Mouse (Mus musculus) frontal cortex, postnatal 10 days (tissue): Measurements from ENCODE around the gene Fut11.

Experiments
- DNase-seq, 2 experiments: peaks; one replicate each; pipeline ENCODE4 v3.0.0; 2022; ENCODE audit warnings: low spot score in 2 of 2, mixed read lengths in 1 of 2

Gene Fut11

DNA sequence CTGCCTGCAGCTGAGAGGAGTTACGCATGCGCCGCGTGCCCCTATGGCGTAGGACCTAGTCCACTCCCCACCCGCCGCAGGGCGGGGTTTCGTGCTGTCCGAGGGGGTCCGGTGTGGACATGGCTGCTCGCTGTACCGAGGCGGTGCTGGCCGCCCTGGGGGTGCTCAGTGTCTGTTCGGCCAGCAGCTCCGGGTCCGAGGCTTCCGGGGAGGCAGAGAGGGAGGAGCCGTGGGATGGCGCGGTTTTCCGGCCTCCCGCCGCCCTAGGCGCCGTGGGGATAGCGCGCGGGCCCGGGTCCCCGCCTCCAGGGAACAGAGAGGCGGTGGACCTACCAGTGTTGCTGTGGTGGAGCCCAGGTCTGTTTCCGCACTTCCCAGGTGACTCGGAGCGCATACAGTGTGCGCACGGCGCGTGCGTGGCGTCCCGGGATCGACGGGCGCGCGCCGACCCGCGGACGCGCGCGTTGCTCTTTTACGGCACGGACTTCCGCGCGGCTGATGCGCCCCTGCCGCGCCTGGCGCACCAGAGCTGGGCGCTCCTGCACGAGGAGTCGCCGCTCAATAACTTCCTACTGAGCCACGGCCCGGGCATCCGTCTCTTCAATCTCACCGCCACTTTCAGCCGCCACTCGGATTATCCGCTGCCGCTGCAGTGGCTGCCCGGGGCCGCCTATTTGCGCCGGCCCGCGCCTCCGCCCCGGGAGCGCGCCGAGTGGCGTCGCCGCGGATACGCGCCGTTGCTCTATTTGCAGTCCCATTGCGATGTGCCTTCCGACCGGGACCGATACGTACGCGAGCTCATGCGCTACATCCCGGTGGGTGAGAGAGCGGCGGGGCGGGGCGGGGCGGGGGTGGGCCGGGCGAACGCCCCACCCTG, at the start of gene Fut11:
TSS of gene Fut11 (plus strand) at position 85 of the 877 bp plus-strand sequence.
- peak; percentile 80 to 85 for DNase-seq

DNA sequence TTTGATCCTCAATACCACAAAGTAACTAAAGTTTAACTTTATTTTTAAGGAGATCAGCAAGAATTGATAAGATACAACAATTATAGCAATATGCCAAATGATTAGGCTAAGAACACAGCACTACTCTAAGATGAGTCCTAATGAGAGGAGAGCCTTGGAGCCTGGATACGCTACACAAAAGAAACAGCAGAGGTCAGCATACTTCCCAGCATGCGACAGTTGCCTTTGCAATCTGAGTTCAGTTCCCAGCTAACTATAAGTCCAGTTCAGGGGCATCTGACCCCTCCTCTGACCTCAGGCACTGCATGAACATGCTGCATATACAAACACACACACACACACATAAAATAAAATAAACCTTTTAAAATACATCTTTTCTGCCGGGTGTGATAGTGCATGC, 49.2 kb upstream of the Fut11 start:
- DNase-seq: no peak

DNA sequence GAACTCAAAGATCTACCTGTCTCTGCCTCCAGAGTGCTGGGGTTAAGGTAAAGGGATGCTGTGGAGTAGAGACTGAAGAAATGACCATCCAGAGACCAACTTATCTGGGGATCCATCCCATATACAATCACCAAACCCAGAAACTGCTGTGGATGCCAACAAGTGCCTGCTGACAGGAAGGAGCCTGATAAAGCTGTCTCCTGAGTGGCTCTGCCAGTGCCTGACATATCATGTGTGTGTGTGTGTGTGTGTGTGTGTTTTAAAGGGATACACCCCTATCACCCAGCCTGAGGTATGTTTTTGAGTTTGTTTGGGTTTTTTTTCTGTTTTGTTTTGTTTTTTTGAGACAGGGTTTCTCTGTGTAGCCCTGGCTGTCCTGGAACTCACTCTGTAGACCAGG, 48.4 kb upstream of the Fut11 start:
- no peak for DNase-seq

DNA sequence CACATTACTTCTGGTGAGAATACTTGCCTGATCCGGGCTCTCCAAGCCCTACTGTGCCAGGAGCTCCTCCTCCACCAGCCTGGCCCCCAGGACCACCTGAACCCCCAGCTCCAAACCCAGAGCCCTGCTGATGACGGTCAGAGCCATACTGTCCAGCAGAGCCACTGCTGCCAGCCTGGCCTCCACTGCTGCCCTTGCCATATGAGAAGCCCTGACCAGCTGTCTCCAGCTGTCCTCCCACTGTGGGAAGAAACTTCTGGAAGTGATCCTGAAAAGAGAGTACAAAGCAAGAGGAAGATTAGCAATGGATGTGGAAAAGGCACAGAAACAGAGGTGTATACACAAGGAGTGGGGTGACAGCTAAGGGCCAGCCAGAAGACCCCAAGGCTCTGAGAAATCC, 43.8 kb upstream of the Fut11 start:
- DNase-seq: no peak

DNA sequence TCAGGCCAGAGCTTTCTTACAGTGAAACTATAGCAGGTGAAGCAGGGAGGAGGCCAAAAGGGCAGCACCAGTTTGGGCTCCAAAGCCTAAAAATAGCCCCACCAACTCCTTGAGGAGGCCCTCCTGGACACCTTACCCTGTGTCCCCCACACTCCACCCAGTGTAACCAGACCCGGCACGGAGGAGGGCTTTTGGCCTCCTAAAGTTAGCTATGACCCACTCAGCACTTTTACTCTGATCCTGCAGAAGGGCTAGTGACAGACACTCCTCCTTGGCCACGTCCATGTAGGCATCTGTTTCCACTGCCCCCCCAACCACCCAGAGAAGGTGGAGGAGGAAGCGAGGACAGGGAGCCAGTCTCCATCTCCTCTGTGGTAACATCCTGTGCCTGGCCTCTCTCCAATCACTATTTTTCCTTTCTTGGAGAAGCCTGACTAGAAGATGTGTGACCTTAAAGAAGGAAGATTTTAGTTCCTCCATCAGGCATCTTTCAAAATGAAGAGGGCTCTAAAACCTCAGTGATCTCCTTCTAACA, 43.0 kb upstream of the Fut11 start:
- no peak for DNase-seq

DNA sequence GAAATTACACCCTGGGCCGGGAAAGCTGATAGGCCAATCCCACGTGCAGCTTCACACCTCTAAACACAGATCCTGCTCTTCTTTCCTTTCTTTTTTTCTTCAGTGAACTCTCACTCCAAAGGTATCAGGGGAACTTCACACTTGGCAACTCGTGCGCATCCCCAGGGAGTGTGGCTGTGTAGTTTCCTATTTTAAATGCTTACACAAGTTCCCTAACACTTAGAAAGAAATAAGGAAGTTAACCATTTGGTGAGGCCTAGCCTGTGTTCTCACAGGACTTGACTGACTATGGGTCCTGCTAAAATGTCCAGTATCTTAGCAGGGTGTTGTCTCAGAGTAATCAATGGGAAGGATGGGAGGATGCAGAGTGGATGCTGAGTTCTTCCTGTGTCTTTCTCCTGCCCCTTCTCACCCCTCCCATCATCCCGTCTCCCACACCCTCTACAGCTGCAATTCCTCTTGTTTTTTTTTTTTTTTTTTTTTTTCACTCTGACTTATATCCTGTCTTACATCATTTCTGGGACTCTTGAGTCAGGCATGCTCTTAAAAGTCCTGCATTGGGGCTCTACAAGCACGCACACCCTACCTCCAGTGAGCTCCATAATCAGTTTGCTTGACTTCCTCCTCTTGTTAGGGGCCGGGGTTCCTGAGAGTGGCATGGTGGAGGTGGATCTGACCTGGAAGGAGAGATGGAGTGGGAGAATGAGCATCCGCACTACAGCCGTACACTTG, 39.9 kb upstream of the Fut11 start:
- no peak for DNase-seq

DNA sequence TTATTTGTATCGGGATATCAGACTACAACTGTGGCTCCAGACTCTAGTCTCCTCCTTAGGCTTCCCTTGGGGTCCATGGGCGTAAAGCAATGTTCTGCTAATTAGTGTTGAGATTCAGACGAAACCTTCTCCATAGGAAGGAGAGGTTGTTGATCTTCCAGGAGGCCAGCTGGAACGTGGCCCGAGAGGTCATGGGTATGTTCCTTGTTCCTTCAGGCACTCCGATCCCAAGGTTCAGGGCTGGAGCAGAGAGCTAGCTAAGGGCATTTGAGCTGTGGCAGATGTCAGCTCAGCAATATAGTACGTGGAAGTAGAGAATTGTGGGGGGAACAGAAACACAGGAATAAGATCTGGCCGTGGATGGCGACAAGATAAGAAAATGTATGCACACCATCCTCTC, 39.0 kb upstream of the Fut11 start:
- no peak for DNase-seq

DNA sequence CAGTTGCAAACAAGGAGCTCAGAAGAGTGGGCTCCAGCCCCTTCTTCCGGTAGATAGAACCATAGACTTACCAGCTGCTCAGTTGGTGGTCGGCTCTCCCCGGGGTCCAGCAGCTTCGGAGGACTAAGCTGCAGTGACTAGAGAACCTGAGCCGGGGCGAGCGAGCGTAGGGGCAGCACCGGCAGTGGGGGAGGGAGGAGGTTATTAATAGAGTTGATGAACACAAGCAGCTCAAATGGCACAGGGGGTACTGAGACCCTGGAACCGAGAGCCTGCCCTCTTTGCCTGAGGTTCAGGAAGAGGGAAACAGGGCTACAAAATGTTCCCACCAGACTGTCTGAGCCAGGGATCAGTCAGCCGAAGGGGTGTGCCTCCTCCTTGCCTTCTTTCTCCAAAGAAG, 38.4 kb upstream of the Fut11 start, which contains the start of gene Myoz1:
TSS of gene Myoz1 (minus strand) at position 180 of the 400 bp plus-strand sequence.
- no peak for DNase-seq

DNA sequence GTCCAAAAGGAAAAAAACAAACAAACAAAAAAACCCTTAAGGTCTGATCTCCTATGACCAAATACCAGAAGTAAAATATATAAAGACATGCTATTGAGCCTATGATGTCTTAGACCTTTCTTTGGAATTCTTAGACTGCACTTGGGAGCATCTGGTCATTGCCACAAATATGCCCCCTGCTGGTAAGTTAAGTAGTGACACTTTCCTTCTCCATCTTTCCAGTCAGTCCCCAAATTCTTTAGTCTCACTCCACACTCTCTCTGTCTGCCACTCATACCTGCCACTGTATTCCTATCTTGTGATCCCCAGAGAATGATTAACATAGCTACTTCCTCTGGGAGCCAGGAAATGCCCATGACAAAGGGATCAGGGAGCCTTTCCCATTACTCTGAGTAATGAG, 36.4 kb upstream of the Fut11 start:
- DNase-seq: no peak

DNA sequence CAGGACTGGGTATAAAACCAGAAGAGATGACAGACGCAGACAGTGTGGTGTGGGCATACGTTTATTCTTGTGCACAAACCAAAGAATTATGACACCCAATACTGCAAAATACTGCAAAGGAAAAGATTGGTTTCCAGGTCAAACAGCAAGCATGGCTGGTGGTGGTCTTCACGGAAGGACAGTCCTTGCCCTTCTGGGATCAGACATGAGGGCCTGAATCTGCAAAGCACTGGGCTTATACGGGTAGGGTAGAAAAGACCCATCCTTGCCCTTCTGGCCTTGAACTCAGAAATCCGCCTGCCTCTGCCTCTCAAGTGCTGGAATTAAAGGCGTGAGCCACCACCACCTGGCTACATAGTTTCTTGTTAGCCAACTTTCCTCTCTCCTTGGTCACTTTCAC, 35.9 kb upstream of the Fut11 start:
- no peak for DNase-seq

DNA sequence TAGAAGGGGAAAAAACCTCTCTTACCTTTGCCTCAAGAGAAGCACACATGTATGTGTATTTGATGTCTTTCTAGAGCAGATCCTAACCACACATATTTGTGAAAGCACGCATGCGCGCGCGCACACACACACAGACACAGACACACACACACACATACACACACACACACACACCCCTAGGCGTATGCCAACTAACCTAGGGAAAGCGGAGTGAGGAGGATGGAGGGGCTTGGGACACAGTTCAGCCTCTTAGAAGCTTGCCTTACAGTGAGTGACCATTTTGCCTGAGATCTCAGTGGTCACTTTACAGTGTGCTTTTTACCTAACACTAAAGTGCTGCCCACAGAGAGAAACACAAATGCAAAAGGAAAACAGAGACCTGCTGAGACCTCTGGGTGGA, 35.1 kb upstream of the Fut11 start:
- no peak for DNase-seq

DNA sequence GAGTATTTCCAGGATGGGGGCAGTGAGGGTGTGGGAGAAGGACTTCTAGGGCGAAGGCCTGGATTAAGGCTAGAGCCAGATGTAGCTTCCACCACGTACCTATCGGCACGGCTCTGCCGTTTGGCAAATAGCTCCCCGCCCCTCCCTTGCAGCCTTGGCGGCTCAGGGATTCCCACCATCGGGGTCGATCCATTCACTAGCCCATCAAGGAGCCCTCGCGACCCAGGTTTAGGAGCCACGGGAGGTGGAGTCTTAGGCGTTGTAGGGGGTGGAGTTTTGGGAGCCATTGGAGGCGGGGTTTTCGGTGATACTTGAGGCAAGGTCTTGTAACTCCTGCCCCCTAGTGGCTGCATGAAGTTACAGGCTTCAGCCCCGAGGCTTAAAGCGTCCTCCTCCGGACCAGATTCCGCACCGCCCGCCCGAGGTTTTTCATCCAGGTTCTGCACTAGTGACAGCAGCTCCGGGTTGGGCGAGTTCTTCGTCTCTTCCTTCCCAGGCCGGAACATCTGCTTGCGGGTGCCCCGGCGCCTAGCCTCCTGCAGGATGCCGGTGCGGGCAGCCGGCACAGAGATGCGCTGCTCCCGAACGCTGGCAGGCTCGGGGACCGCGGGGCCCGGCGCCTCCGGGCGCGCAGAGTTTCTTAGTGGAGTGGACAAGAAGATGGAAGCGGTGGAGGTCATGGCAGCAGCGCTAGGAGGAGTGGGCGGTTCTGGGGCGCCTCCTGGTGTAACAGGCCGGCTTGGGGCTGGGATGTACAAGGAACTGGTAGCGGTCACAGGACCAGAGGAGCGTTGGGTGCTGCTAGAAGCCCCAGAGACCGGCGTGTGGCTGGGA, 33.7 kb upstream of the Fut11 start:
- DNase-seq: peak; percentile 90 to 91

DNA sequence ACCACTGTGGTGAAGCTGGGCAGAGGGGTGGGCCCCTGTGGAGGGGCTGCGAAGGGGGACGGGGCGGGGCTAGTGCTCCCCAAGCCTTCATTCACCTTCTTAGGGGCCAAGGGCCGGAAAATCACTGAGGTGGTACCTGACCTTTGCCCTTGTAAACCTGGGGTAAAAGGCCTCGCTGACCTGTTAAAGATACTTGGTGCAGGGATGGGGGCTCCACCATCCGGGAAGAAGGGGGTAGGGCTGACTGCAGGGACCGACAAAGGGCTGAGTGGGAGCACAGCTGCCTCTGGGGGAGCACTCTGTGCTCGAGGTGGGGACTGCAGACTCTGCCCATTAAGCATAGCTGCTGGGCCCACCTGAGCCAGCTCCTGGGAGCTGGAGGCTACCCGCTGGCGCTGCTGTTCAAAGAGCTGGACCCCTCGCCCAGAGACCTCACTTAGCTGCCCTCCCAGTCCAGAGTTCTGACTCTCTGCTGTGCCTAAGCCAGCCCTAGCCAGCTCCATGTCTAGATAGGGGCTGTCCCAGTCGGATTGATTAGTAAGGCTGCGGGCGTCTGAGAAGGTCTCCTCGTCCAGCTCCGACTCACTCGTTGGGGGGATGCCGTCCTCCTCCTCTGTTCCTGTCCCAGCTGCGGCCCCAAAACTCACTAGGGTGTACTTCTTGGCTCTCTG, 33.0 kb upstream of the Fut11 start:
- DNase-seq: no peak

DNA sequence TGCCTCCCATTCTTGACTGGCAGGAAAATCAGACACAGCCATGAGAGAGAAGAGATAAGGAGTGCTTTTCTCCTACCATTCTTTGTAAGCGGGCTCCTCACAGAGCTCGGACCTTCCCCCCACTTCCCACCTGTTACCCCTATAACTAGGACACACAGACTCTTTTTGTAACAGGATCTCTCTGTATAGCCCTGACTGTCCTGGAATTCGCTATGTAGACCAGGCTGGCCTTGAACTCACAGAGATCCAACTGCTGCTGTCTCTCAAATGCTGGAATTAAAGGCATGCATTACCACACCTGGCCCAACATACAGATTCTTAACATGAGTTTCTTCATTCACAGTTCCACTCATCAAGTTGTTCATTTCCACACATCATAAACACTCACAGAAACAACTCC, 32.0 kb upstream of the Fut11 start:
- DNase-seq: no peak

DNA sequence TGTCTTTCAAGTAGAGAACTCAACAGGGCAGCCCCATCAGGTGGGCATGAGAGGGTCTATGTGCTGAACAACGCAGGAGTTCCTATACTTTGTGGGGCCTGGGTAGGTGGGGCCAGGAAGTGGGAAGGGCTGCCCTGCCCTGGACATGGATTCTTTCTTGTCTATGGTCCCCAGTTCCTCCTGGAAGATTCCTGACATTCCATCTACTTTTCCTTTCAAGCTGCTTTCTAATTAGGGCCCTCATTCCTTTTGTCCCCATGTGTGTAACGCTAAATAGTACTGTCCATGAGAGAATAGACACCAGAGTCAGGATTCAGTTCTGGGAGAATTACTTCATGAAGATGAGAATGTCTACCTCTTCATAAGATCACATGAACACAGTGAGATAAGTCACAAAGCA, 31.2 kb upstream of the Fut11 start:
- no peak for DNase-seq

DNA sequence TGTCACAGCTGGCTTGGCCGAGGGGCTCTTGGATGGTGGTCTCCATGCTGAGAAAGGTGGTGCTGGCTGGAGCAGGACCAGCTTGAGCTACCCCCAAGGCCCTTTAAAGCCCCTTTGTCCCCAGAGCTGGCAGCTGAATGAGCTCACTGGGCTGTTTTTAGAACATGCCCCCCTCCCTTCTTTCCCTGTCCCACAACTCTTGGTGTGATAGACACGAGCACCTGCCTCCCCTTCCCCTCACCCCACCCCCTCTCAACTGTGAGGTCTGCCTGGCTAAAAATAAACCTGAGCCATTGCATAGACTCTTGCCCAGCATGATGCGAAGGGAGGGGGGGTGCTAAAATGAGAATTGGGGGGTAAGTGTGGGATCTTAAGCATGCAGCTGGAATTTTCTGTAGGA, 30.3 kb upstream of the Fut11 start:
- DNase-seq: no peak

DNA sequence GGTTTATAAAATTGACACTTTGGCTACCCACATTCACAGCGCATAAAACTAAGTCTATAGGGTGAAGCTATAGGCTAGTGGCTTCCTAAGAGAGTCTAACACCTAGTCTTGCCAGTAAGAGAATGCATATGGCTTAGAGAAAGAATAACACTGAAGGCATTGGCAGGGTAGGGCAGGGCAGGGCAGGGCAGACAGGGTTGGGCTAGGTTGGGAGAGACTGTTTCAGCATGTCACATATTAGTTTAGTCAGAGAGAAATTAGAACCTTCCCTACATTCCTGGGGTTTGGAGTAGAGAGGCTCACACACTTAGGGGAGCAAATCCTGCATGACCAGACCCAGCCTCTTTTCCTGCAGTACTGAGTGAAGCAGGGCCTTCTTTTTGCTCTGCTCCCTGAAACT, 27.3 kb upstream of the Fut11 start:
- no peak for DNase-seq

DNA sequence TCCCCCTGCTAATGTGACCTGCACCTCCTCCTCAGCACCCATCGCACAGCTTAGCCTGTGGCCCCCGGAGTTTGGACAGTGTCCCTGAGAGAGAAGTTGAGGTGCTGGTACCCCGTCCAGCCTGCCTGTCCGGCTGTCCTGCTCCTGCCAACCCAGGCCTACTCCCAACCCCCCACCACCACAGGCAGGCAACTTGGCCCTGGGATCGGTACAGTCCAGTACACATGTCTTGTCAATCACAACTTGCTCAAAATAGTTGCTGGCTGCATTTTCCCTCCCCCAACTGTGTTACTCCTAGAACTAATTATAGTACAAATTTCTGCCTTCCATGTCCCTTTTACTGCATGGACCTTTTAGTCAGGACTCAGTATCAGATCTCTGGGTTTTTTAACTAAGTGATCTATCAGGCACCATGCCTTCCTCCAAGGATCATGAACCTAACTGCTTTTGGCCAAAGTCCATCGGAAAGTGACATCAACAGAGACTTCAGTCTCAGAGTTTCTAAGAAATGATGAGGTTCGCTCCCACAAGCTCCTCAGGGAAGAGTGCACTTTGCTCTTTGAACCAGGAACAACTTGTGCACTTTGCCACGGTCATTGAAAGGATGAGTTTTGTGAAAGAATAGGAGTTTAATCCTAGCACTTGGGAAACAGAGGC, 26.5 kb upstream of the Fut11 start, which contains the start of gene Synpo2l:
TSS of gene Synpo2l (minus strand) at position 201 of the 657 bp plus-strand sequence.
- DNase-seq: no peak

DNA sequence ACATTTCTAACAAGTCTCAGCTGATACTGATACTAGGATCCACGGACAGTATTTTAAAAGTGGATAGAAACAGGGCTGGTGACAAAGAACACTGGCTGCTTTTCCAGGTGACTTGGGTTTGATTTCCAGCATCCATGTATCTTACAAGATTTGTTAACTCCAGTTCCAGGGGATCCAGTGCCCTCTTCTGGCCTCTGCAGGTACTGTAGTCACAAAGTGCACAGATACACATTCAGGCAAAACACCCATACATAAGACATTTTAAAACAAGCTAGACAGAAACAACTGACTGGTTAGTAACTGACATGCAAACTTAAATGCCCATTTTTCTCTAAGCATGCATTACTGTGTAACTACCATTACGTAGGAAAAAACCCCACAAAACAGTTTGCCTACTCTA, 21.8 kb upstream of the Fut11 start:
- no peak for DNase-seq

DNA sequence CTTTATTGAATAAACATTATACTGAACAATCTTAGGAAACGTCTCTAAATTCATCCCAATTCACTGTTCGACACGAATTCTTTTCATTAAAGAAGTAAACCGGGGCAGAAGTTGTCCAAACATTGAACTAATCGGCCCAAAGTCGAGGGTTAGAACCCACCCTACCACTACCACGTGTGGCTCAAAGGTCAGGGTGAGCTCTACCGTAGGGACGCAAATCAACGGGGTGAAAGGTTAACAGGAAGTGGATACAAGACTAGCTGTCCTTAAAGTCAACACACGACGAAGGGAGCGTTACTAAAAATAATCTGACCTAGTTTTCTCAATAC, 21.1 kb upstream of the Fut11 start:
- DNase-seq: peak in 1 of 2 experiments; percentile 44
